Mouse (Mus musculus): ENCODE measurements around the gene Nrcam. TPM values are rescaled to one million over a fixed set of nuclear protein-coding genes. Genes with fewer than 3 reads are reported as not detected.
A peak's percentile ranks its signal among the peaks of the same experiment; 100 is the strongest.

Nrcam gene
- polyA plus RNA-seq, 1 experiment from 2014 or later, result 67.6 TPM

- H3K4me1 ChIP-seq (replicated peaks; ENCODE audit: control insufficient read depth, insufficient read depth, low read length), result no peaks in the 10 kb centered on the region
- WGBS, result 92% methylated on average over 4 of the region's 4 CpGs
- no peak for ATAC-seq (ENCODE audit: low FRiP score)
- no peak for DNase-seq (ENCODE audit: low spot score)
- H3K27ac ChIP-seq (ENCODE audit: low read depth, low read length), result no peak overlapping the region
- H3K4me3 ChIP-seq (ENCODE audit: low read depth, low read length), result no peak overlapping the region
- H3K9me3 ChIP-seq (ENCODE audit: control insufficient read depth, low read length), result no peaks in the 10 kb centered on the region
- no peak overlapping the region for H3K4me2 ChIP-seq (replicated peaks; ENCODE audit: low read depth, low read length)
- H3K9ac ChIP-seq (ENCODE audit: low read depth, low read length), result no peak overlapping the region
- H3K36me3 ChIP-seq (ENCODE audit: control insufficient read depth, insufficient read depth, low read length), result no peaks in the 10 kb centered on the region
- H3K27me3 ChIP-seq (ENCODE audit: control insufficient read depth, insufficient read depth, low read length), result no peaks in the 10 kb centered on the region
These were observed 52.1 kb downstream of the Nrcam start for GRCm38 (mm10) chr12:44380805-44381204.

DNA sequence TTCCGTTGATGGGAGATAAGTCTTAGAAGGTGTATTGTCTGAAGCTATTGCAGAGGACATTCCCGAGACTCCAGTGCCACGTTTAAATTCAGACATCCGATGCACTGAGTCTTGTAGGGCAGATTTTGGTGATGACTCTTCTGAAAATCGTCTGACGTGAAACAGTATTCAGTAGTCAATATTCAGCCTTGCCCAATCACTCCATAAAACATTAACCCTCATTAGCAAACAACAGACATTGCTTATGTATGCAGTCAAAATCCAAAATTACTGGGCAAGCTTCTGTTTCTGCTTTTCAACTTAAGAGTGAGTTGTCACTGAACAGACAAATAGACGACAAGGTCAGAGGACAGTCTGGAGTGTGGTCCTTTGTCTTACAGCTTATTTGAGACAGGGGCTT is 57.7 kb downstream of the Nrcam start:
- ATAC-seq (ENCODE audit: low FRiP score), result peak; percentile 48; the same call in 1 of the 2 replicates

GRCm38 (mm10) chr12:44388220-44388619 is 59.5 kb downstream of the Nrcam start:
- 74% methylated on average over 1 of the region's 1 CpGs for WGBS
- Histone ChIP-seq H3K27ac (ENCODE audit: low read depth, low read length) (no peak overlapping the region), H3K27me3 (ENCODE audit: control insufficient read depth, insufficient read depth, low read length) (no peaks in the 10 kb centered on the region), H3K9me3 (ENCODE audit: control insufficient read depth, low read length) (no peaks in the 10 kb centered on the region), H3K4me3 (ENCODE audit: low read depth, low read length) (no peak overlapping the region), H3K9ac (ENCODE audit: low read depth, low read length) (no peak overlapping the region), H3K4me1 (replicated peaks; ENCODE audit: control insufficient read depth, insufficient read depth, low read length) (no peaks in the 10 kb centered on the region), H3K4me2 (replicated peaks; ENCODE audit: low read depth, low read length) (no peak overlapping the region), H3K36me3 (ENCODE audit: control insufficient read depth, insufficient read depth, low read length) (no peaks in the 10 kb centered on the region)
- no peak for ATAC-seq (ENCODE audit: low FRiP score)
- no peak for DNase-seq (ENCODE audit: low spot score)

More for the DNA sequence above, 57.7 kb downstream of the Nrcam start:
- Histone ChIP-seq H3K36me3 (ENCODE audit: control insufficient read depth, insufficient read depth, low read length) (no peaks in the 10 kb centered on the region), H3K4me1 (replicated peaks; ENCODE audit: control insufficient read depth, insufficient read depth, low read length) (no peaks in the 10 kb centered on the region), H3K4me2 (replicated peaks; ENCODE audit: low read depth, low read length) (no peak overlapping the region), H3K4me3 (ENCODE audit: low read depth, low read length) (no peak overlapping the region), H3K27ac (ENCODE audit: low read depth, low read length) (no peak overlapping the region), H3K9me3 (ENCODE audit: control insufficient read depth, low read length) (no peaks in the 10 kb centered on the region), H3K9ac (ENCODE audit: low read depth, low read length) (no peak overlapping the region), H3K27me3 (ENCODE audit: control insufficient read depth, insufficient read depth, low read length) (no peaks in the 10 kb centered on the region)
- no peak for DNase-seq (ENCODE audit: low spot score)
- WGBS, result 30% methylated on average over 7 of the region's 7 CpGs

DNA sequence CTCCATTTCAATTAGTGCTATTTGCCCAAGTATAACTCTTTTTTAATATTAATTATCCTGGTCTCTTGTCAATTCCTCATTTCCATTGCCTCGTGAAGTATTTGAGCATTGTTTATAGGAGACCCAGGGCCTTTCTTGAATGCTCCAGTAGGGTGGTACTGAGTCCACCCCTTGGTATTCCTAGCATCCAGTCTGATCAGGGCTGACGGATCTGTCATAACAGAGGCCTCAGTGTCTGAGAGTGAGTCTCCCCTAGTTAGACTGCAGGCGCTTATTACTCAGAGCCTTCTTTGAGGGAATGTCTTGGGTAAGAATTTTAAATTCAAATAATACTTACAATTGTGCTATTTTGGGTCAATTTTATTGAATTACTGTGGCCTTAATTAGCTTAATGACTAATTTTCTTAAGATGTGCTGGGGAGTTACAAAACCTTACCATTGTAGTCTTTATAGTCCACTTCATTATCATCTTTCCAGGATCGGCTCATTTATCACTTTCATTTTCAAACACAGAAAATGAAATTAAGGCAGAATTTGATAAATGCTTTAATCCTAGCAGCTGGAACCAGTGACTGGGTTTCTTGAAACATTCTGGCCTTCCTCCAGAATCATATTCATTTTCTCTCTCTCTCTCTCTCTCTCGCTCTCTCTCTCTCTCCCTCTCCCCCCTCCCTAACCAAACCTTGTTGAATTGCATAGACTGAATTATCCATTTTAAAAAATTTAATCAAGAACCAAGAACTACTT is 61.9 kb downstream of the Nrcam start:
- Histone ChIP-seq H3K36me3 (ENCODE audit: control insufficient read depth, insufficient read depth, low read length) (no peaks in the 10 kb centered on the region), H3K4me1 (replicated peaks; ENCODE audit: control insufficient read depth, insufficient read depth, low read length) (no peaks in the 10 kb centered on the region), H3K9me3 (ENCODE audit: control insufficient read depth, low read length) (no peaks in the 10 kb centered on the region), H3K27me3 (ENCODE audit: control insufficient read depth, insufficient read depth, low read length) (no peaks in the 10 kb centered on the region), H3K4me2 (replicated peaks; ENCODE audit: low read depth, low read length) (no peak overlapping the region), H3K4me3 (ENCODE audit: low read depth, low read length) (no peak overlapping the region), H3K27ac (ENCODE audit: low read depth, low read length) (no peak overlapping the region), H3K9ac (ENCODE audit: low read depth, low read length) (no peak overlapping the region)
- ATAC-seq (ENCODE audit: low FRiP score) (no peak), DNase-seq (ENCODE audit: low spot score) (no peak)
- WGBS, result 87% methylated on average over 5 of the region's 5 CpGs

DNA sequence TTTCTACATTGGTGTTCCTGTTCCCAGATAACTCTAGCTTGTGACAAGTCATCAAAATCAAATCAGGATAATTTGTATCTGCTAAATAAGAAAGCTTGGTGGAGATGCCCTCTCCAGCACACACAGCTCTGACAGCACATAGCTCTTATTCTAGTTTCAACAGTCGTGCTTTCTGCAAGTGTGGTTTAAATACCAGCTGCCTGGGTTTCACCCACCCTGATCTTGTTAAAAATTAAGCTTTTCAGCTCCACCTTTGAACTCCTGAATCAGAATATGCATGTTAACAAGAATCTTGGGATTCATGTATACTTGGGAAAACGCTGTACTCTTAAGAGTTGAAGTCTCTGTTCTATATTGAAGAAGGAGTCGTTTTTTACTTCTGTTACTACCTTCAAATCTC is 66.2 kb downstream of the Nrcam start:
- Histone ChIP-seq H3K27me3 (ENCODE audit: control insufficient read depth, insufficient read depth, low read length) (no peaks in the 10 kb centered on the region), H3K9ac (ENCODE audit: low read depth, low read length) (no peak overlapping the region), H3K4me1 (replicated peaks; ENCODE audit: control insufficient read depth, insufficient read depth, low read length) (no peaks in the 10 kb centered on the region), H3K36me3 (ENCODE audit: control insufficient read depth, insufficient read depth, low read length) (no peaks in the 10 kb centered on the region), H3K27ac (ENCODE audit: low read depth, low read length) (no peak overlapping the region), H3K4me2 (replicated peaks; ENCODE audit: low read depth, low read length) (no peak overlapping the region), H3K4me3 (ENCODE audit: low read depth, low read length) (no peak overlapping the region), H3K9me3 (ENCODE audit: control insufficient read depth, low read length) (no peaks in the 10 kb centered on the region)
- DNase-seq (ENCODE audit: low spot score) (no peak), ATAC-seq (ENCODE audit: low FRiP score) (no peak)
- 81% methylated on average over 3 of the region's 3 CpGs for WGBS

- no peak for ATAC-seq (ENCODE audit: low FRiP score)
- Histone ChIP-seq H3K27me3 (ENCODE audit: control insufficient read depth, insufficient read depth, low read length) (no peaks in the 10 kb centered on the region), H3K4me2 (replicated peaks; ENCODE audit: low read depth, low read length) (no peak overlapping the region), H3K4me1 (replicated peaks; ENCODE audit: control insufficient read depth, insufficient read depth, low read length) (no peaks in the 10 kb centered on the region), H3K4me3 (ENCODE audit: low read depth, low read length) (no peak overlapping the region), H3K9me3 (ENCODE audit: control insufficient read depth, low read length) (no peaks in the 10 kb centered on the region), H3K9ac (ENCODE audit: low read depth, low read length) (no peak overlapping the region), H3K36me3 (ENCODE audit: control insufficient read depth, insufficient read depth, low read length) (no peaks in the 10 kb centered on the region), H3K27ac (ENCODE audit: low read depth, low read length) (no peak overlapping the region)
- 58% methylated on average over 5 of the region's 5 CpGs for WGBS
- DNase-seq (ENCODE audit: low spot score), result no peak
These were observed 69.1 kb downstream of the Nrcam start for GRCm38 (mm10) chr12:44397782-44398181.

- no peak overlapping the region for H3K9ac ChIP-seq (ENCODE audit: low read depth, low read length)
- ATAC-seq (ENCODE audit: low FRiP score) (no peak), DNase-seq (ENCODE audit: low spot score) (no peak)
- no peak overlapping the region for H3K4me2 ChIP-seq (replicated peaks; ENCODE audit: low read depth, low read length)
- no peaks in the 10 kb centered on the region for H3K9me3 ChIP-seq (ENCODE audit: control insufficient read depth, low read length)
- H3K4me3 ChIP-seq (ENCODE audit: low read depth, low read length), result no peak overlapping the region
- H3K27me3 ChIP-seq (ENCODE audit: control insufficient read depth, insufficient read depth, low read length), result no peaks in the 10 kb centered on the region
- WGBS, result 79% methylated on average over 1 of the region's 1 CpGs
- H3K4me1 ChIP-seq (replicated peaks; ENCODE audit: control insufficient read depth, insufficient read depth, low read length), result no peaks in the 10 kb centered on the region
- H3K27ac ChIP-seq (ENCODE audit: low read depth, low read length), result no peak overlapping the region
- no peaks in the 10 kb centered on the region for H3K36me3 ChIP-seq (ENCODE audit: control insufficient read depth, insufficient read depth, low read length)
These were observed 73.4 kb downstream of the Nrcam start for GRCm38 (mm10) chr12:44402134-44402533.

- H3K27me3 ChIP-seq (ENCODE audit: control insufficient read depth, insufficient read depth, low read length), result no peaks in the 10 kb centered on the region
- ATAC-seq (ENCODE audit: low FRiP score) (peak; percentile 36; the same call in 1 of the 2 replicates), DNase-seq (ENCODE audit: low spot score) (no peak)
- H3K9me3 ChIP-seq (ENCODE audit: control insufficient read depth, low read length), result no peaks in the 10 kb centered on the region
- H3K27ac ChIP-seq (ENCODE audit: low read depth, low read length), result peak overlapping the region; percentile 70
- H3K4me3 ChIP-seq (ENCODE audit: low read depth, low read length), result no peak overlapping the region
- no peak overlapping the region for H3K9ac ChIP-seq (ENCODE audit: low read depth, low read length)
- H3K4me1 ChIP-seq (replicated peaks; ENCODE audit: control insufficient read depth, insufficient read depth, low read length), result no peaks in the 10 kb centered on the region
- H3K36me3 ChIP-seq (ENCODE audit: control insufficient read depth, insufficient read depth, low read length), result no peaks in the 10 kb centered on the region
- H3K4me2 ChIP-seq (replicated peaks; ENCODE audit: low read depth, low read length), result no peak overlapping the region
- WGBS, result 83% methylated on average over 1 of the region's 1 CpGs
These were observed 74.6 kb downstream of the Nrcam start for GRCm38 (mm10) chr12:44403270-44403669.

DNA sequence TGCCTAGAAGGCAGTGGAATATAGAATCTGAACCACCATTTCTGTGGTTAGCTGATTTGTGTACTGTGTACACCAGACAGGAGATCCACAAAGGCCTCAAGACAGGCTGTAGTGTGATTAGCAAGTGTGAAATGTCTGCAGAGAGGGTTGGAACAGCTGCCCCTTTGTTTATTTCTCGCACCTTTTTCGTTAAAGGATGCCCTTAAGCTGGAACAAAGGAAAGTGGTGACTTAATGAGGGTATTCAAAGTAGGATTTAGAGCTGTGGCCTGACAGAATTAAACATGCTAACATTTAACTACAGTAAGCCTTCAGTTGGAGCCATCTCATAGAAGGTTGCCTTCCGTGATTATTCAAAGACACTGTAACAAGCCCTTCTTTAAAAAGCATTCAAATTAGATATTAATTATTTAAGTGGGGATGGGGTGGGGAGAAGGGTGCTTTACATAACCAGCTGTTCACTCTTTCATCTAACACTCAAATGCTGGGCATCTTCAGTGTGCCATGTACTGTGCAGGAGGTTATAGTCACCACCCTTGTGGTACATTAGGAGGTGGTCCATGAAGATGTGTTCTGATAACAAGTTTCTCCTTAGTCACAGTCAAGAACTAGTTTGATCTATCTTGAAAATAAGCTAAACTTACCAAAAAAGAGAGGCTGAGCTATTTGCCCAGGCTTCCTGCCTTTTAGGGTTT is 75.2 kb downstream of the Nrcam start:
- peak; percentile 35 for DNase-seq (ENCODE audit: low spot score)
- H3K4me3 ChIP-seq (ENCODE audit: low read depth, low read length), result no peak overlapping the region
- H3K36me3 ChIP-seq (ENCODE audit: control insufficient read depth, insufficient read depth, low read length), result no peaks in the 10 kb centered on the region
- H3K9ac ChIP-seq (ENCODE audit: low read depth, low read length), result no peak overlapping the region
- no peaks in the 10 kb centered on the region for H3K4me1 ChIP-seq (replicated peaks; ENCODE audit: control insufficient read depth, insufficient read depth, low read length)
- no peaks in the 10 kb centered on the region for H3K27me3 ChIP-seq (ENCODE audit: control insufficient read depth, insufficient read depth, low read length)
- peak; percentile 83 for ATAC-seq (ENCODE audit: low FRiP score)
- H3K9me3 ChIP-seq (ENCODE audit: control insufficient read depth, low read length), result no peaks in the 10 kb centered on the region
- WGBS, result 23% methylated on average over 3 of the region's 3 CpGs
- H3K4me2 ChIP-seq (replicated peaks; ENCODE audit: low read depth, low read length), result no peak overlapping the region
- peak overlapping the region; percentile 70 for H3K27ac ChIP-seq (ENCODE audit: low read depth, low read length)

Measured in hindbrain, embryonic 11.5 days (tissue).